Mouse (Mus musculus) heart, embryonic 14.5 days (tissue): ENCODE measurements around the gene Rbms1. TPM values are rescaled to one million over a fixed set of nuclear protein-coding genes. Genes with fewer than 3 reads are reported as not detected.

ENCODE experiments used
- ATAC-seq: fragments of 200-750 bp; cut with Nextera tagmentation; 2 replicates; pipeline ENCODE4 v1.8.0; 2017; ENCODE audit warnings: low read depth, moderate TSS enrichment; ENCODE audit not compliant: insufficient number of reproducible peaks, insufficient read depth, low FRiP score
- H3K27ac ChIP-seq, 2 experiments: fragments of 200-500 bp in 1 of 2; fragments of 300-500 bp in 1 of 2; sonication (generic) in 1 of 2; replicated peaks in 1 of 2; 2 replicates each; pipeline ENCODE4 v1.5.1; 2012 to 2014; ENCODE audit warnings: low read depth in 2 of 2, low read length in 2 of 2, control low read depth in 1 of 2, mild to moderate bottlenecking in 1 of 2, mixed read lengths in 1 of 2; ENCODE audit not compliant: control insufficient read depth in 1 of 2, insufficient read depth in 1 of 2
- H3K27me3 ChIP-seq: fragments of 300-500 bp; sonication (generic); 2 replicates; pipeline ENCODE4 v1.6.1; 2014; ENCODE audit warnings: mild to moderate bottlenecking, low read length, control low read depth; ENCODE audit not compliant: control insufficient read depth, insufficient read depth
- H3K36me3 ChIP-seq: fragments of 300-500 bp; sonication (generic); 2 replicates; pipeline ENCODE4 v1.6.1; 2014; ENCODE audit warnings: mild to moderate bottlenecking, control low read depth, low read length, mixed read lengths; ENCODE audit not compliant: control insufficient read depth, insufficient read depth
- H3K4me1 ChIP-seq, 2 experiments: fragments of 200-500 bp in 1 of 2; fragments of 300-500 bp in 1 of 2; sonication (generic) in 1 of 2; 2 replicates each; pipeline ENCODE4 v1.6.1; 2012 to 2014; ENCODE audit warnings: low read length in 2 of 2, control low read depth in 1 of 2, mixed read lengths in 1 of 2; ENCODE audit not compliant: control insufficient read depth in 2 of 2, insufficient read depth in 2 of 2
- H3K4me2 ChIP-seq: fragments of 300-500 bp; sonication (generic); 2 replicates; pipeline ENCODE4 v1.6.1; 2014; ENCODE audit warnings: mild to moderate bottlenecking, low read length
- H3K4me3 ChIP-seq, 2 experiments: fragments of 200-500 bp in 1 of 2; fragments of 300-500 bp in 1 of 2; sonication (generic) in 1 of 2; 2 replicates each; pipeline ENCODE4 v1.5.1; 2012 to 2014; ENCODE audit warnings: low read length in 2 of 2, mild to moderate bottlenecking in 2 of 2, control low read depth in 1 of 2, low read depth in 1 of 2, moderate library complexity in 1 of 2; ENCODE audit not compliant: control insufficient read depth in 1 of 2, insufficient read depth in 1 of 2
- H3K9ac ChIP-seq: fragments of 300-500 bp; sonication (generic); 2 replicates; pipeline ENCODE4 v1.6.1; 2014; ENCODE audit warnings: mild to moderate bottlenecking, low read length
- H3K9me3 ChIP-seq: fragments of 300-500 bp; sonication (generic); 2 replicates; pipeline ENCODE4 v1.6.1; 2016; ENCODE audit warnings: low read length, control low read depth; ENCODE audit not compliant: control insufficient read depth
- WGBS: fragments of 180-500 bp; shearing (Covaris S2); extraction: QIAGEN DNeasy Blood & Tissue Kit; methylation state at CpG from one replicate; pipeline ENCODE4 v1.1.7; 2014; 5-methylcytosine and 5-hydroxymethylcytosine counted together
- polyA plus RNA-seq: library from polyadenylated mRNA; unstranded; fragments of >200 nt; fragmentation: Nextera tagmentation; extraction: Ambion mirVana; gene quantifications from 2 replicates; pipeline ENCODE4 v1.2.1, GENCODE M21; 2014

Gene Rbms1
- polyA plus RNA-seq, 1 experiment from 2014 or later, result 79.7 TPM

- no peaks in the 10 kb centered on the region for H3K36me3 ChIP-seq
- no peak overlapping the region for H3K4me3 ChIP-seq
- ATAC-seq, result no peak
- no peak overlapping the region for H3K9ac ChIP-seq
- peaks cover 37 to 83% of the 10 kb centered on the region in 2 experiments for H3K4me1 ChIP-seq
- no peaks in the 10 kb centered on the region for H3K9me3 ChIP-seq
- H3K4me2 ChIP-seq, result no peak overlapping the region
- no peak overlapping the region for H3K27ac ChIP-seq
- no peaks in the 10 kb centered on the region for H3K27me3 ChIP-seq
- 51% methylated on average over 12 of the region's 12 CpGs for WGBS
Observed at GRCm38 (mm10) chr2:60869001-60869743, 93.8 kb downstream of the Rbms1 start.

GRCm38 (mm10) chr2:60868060-60868662 lies 94.8 kb downstream of the Rbms1 start:
- no peak for ATAC-seq
- H3K9me3 ChIP-seq, result no peaks in the 10 kb centered on the region
- no peak overlapping the region for H3K9ac ChIP-seq
- H3K4me1 ChIP-seq, result peaks cover 41 to 88% of the 10 kb centered on the region in 2 experiments
- H3K27ac ChIP-seq, result no peak overlapping the region
- H3K4me3 ChIP-seq, result no peak overlapping the region
- WGBS, result 34% methylated on average over 4 of the region's 4 CpGs
- no peaks in the 10 kb centered on the region for H3K36me3 ChIP-seq
- H3K27me3 ChIP-seq, result no peaks in the 10 kb centered on the region
- H3K4me2 ChIP-seq, result no peak overlapping the region

- H3K9me3 ChIP-seq, result no peaks in the 10 kb centered on the region
- H3K27me3 ChIP-seq, result no peaks in the 10 kb centered on the region
- H3K4me1 ChIP-seq, result peaks cover 36 to 81% of the 10 kb centered on the region in 2 experiments
- no peak for ATAC-seq
- H3K4me3 ChIP-seq, result no peak overlapping the region
- no peak overlapping the region for H3K9ac ChIP-seq
- H3K36me3 ChIP-seq, result no peaks in the 10 kb centered on the region
- 90% methylated on average over 8 of the region's 8 CpGs for WGBS
- no peak overlapping the region for H3K27ac ChIP-seq
- H3K4me2 ChIP-seq, result no peak overlapping the region
Observed at GRCm38 (mm10) chr2:60867304-60867703, 95.7 kb downstream of the Rbms1 start.

GRCm38 (mm10) chr2:60865869-60866268 lies 97.1 kb downstream of the Rbms1 start:
- Histone ChIP-seq H3K36me3 (0 out of 2 replicates have a peak, but pooled peaks cover 8% of the 10 kb centered on the region), H3K27ac (no peak overlapping the region), H3K9ac (no peak overlapping the region), H3K9me3 (0 out of 2 replicates have a peak, but pooled peaks cover 4% of the 10 kb centered on the region), H3K27me3 (no peaks in the 10 kb centered on the region), H3K4me2 (no peak overlapping the region), H3K4me3 (no peak overlapping the region), H3K4me1 (peaks cover 27 to 67% of the 10 kb centered on the region in 2 experiments)
- WGBS, result 13% methylated on average over 1 of the region's 1 CpGs
- ATAC-seq, result no peak

GRCm38 (mm10) chr2:60864977-60865376 lies 98.0 kb downstream of the Rbms1 start:
- no peaks in the 10 kb centered on the region for H3K27me3 ChIP-seq
- 0 out of 4 replicates have a peak overlapping the region, but pooled peaks of 1 of the 2 experiments have one; percentile 4 for H3K27ac ChIP-seq
- H3K9me3 ChIP-seq, result 0 out of 2 replicates have a peak, but pooled peaks cover 4% of the 10 kb centered on the region
- peaks cover 23 to 59% of the 10 kb centered on the region in 2 experiments for H3K4me1 ChIP-seq
- peak overlapping the region; percentile 12 for H3K9ac ChIP-seq
- ATAC-seq, result 0 out of 2 replicates have a peak, but pooled peaks have one; percentile 24
- H3K4me2 ChIP-seq, result no peak overlapping the region
- H3K36me3 ChIP-seq, result 0 out of 2 replicates have a peak, but pooled peaks cover 8% of the 10 kb centered on the region
- WGBS, result 35% methylated on average over 5 of the region's 5 CpGs
- no peak overlapping the region for H3K4me3 ChIP-seq

GRCm38 (mm10) chr2:60864256-60864795 lies 98.7 kb downstream of the Rbms1 start:
- Histone ChIP-seq H3K9ac (no peak overlapping the region), H3K27ac (no peak overlapping the region), H3K9me3 (0 out of 2 replicates have a peak, but pooled peaks cover 4% of the 10 kb centered on the region), H3K4me3 (no peak overlapping the region), H3K4me1 (peaks cover 23 to 52% of the 10 kb centered on the region in 2 experiments), H3K36me3 (peaks cover 13% of the 10 kb centered on the region; the same call in 1 of the 2 replicates), H3K27me3 (no peaks in the 10 kb centered on the region), H3K4me2 (no peak overlapping the region)
- WGBS, result 54% methylated on average over 5 of the region's 5 CpGs
- no peak for ATAC-seq

- peaks cover 18% of the 10 kb centered on the region; the same call in 1 of the 2 replicates for H3K36me3 ChIP-seq
- H3K4me2 ChIP-seq, result no peak overlapping the region
- no peak overlapping the region for H3K9ac ChIP-seq
- H3K4me1 ChIP-seq, result peaks cover 20 to 47% of the 10 kb centered on the region in 2 experiments
- no peak overlapping the region for H3K4me3 ChIP-seq
- H3K9me3 ChIP-seq, result 0 out of 2 replicates have a peak, but pooled peaks cover 4% of the 10 kb centered on the region
- no peak overlapping the region for H3K27ac ChIP-seq
- H3K27me3 ChIP-seq, result no peaks in the 10 kb centered on the region
- ATAC-seq, result peak; percentile 48; the same call in 1 of the 2 replicates
- 71% methylated on average over 2 of the region's 2 CpGs for WGBS
Observed at GRCm38 (mm10) chr2:60863827-60864226, 99.2 kb downstream of the Rbms1 start.
